Mouse (Mus musculus): Measurements from ENCODE around the gene Olfr1241. TPM values are rescaled to one million over a fixed set of nuclear protein-coding genes. Genes with fewer than 3 reads are reported as not detected.

Olfr1241 gene
- not detected in 2 replicates for polyA plus RNA-seq (2012; rRNA removed)
- not detected in 2 replicates for polyA plus RNA-seq (2014; fragmentation: Nextera tagmentation; extraction: Ambion mirVana)

DNA sequence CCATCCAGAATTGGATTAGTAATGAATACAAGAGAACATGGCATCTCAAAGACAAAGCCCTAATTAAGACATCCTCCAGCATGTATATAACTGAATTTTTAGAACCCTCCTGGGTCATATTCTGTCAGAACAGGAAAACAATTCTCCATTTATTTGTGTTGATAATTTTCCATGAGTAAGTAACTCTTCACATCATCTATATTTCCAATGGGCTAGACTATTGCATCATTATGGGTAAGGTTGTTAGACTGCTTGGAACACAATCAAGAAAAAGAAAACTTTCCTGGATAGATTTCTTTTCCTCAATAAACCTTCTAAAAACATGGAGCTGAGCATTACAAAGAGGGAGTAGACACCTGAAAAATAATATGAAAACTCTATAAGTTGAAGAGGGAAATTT is at the start of gene Olfr1241:
Gene Olfr1241 (minus strand): TSS at position 101 of the 400 bp plus-strand sequence.
- no peaks in the 10 kb centered on the region for H3K4me1 ChIP-seq (ENCODE audit: control insufficient read depth, insufficient read depth, low read length)
- no peaks in the 10 kb centered on the region for H3K9me3 ChIP-seq (ENCODE audit: control insufficient read depth, low read length)
- no peak within 1 kb of the TSS for H3K4me2 ChIP-seq (replicated peaks; ENCODE audit: low read depth, low read length, severe bottlenecking)
- H3K9ac ChIP-seq (ENCODE audit: low read depth, low read length, severe bottlenecking) = no peak within 1 kb of the TSS
- no peaks in the 10 kb centered on the region for H3K36me3 ChIP-seq (ENCODE audit: control insufficient read depth, insufficient read depth, low read length)
- no peak within 1 kb of the TSS for H3K4me3 ChIP-seq (replicated peaks; ENCODE audit: low read length)
- H3K27me3 ChIP-seq (ENCODE audit: control insufficient read depth, insufficient read depth, low read length) = no peaks in the 10 kb centered on the region
- no peak within 1 kb of the TSS for H3K27ac ChIP-seq (replicated peaks; ENCODE audit: low read depth, low read length)
- no peak for TF ChIP-seq POLR2A (IDR thresholded peaks at IDR 0.05; ENCODE audit: borderline replicate concordance, extremely low read depth, insufficient read depth, insufficient read length)
- ATAC-seq (ENCODE audit: low FRiP score, low read depth) (no peak), DNase-seq (ENCODE audit: low spot score) (no peak)

DNA sequence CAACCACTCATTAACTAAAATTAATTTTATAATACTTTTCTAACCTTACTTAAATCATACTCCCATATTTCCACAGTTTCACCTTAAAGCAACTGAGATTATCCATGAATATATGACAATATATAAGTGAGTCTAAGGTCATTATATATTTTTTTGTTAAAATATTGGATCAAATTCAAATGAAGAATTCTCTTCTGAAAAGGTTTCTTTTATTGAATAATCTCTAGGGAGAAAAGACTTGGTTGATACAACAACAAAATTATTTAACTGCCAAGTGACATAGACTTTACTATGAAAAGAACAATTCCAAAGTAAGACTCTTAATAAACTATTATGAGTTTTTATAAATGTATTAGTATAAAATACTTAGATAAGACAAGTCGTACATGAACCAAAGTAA is 44.5 kb upstream of the Olfr1241 start, which contains the start of gene Olfr1243:
Gene Olfr1243 (minus strand): TSS at position 101 of the 400 bp plus-strand sequence.
- no peak for TF ChIP-seq POLR2A (IDR thresholded peaks at IDR 0.05; ENCODE audit: borderline replicate concordance, extremely low read depth, insufficient read depth, insufficient read length)
- Histone ChIP-seq H3K4me3 (replicated peaks; ENCODE audit: low read length) (no peak within 1 kb of the TSS), H3K4me2 (replicated peaks; ENCODE audit: low read depth, low read length, severe bottlenecking) (no peak within 1 kb of the TSS), H3K27ac (replicated peaks; ENCODE audit: low read depth, low read length) (no peak within 1 kb of the TSS), H3K9me3 (ENCODE audit: control insufficient read depth, low read length) (no peaks in the 10 kb centered on the region), H3K4me1 (ENCODE audit: control insufficient read depth, insufficient read depth, low read length) (no peaks in the 10 kb centered on the region), H3K9ac (ENCODE audit: low read depth, low read length, severe bottlenecking) (no peak within 1 kb of the TSS), H3K27me3 (ENCODE audit: control insufficient read depth, insufficient read depth, low read length) (no peaks in the 10 kb centered on the region), H3K36me3 (ENCODE audit: control insufficient read depth, insufficient read depth, low read length) (no peaks in the 10 kb centered on the region)
- ATAC-seq (ENCODE audit: low FRiP score, low read depth) = no peak
- WGBS = 77% methylated on average over 1 of the region's 1 CpGs
- no peak for DNase-seq (ENCODE audit: low spot score)

- no peak for ATAC-seq (ENCODE audit: low FRiP score, low read depth)
- no peak within 1 kb of the TSS for H3K27ac ChIP-seq (replicated peaks; ENCODE audit: low read depth, low read length)
- no peaks in the 10 kb centered on the region for H3K9me3 ChIP-seq (ENCODE audit: control insufficient read depth, low read length)
- no peak for DNase-seq (ENCODE audit: low spot score)
- TF ChIP-seq POLR2A (IDR thresholded peaks at IDR 0.05; ENCODE audit: borderline replicate concordance, extremely low read depth, insufficient read depth, insufficient read length) = no peak
- no peak within 1 kb of the TSS for H3K9ac ChIP-seq (ENCODE audit: low read depth, low read length, severe bottlenecking)
- H3K4me3 ChIP-seq (replicated peaks; ENCODE audit: low read length) = no peak within 1 kb of the TSS
- H3K27me3 ChIP-seq (ENCODE audit: control insufficient read depth, insufficient read depth, low read length) = no peaks in the 10 kb centered on the region
- H3K4me2 ChIP-seq (replicated peaks; ENCODE audit: low read depth, low read length, severe bottlenecking) = no peak within 1 kb of the TSS
- H3K4me1 ChIP-seq (ENCODE audit: control insufficient read depth, insufficient read depth, low read length) = no peaks in the 10 kb centered on the region
- H3K36me3 ChIP-seq (ENCODE audit: control insufficient read depth, insufficient read depth, low read length) = no peaks in the 10 kb centered on the region
- 83% methylated on average over 1 of the region's 1 CpGs for WGBS
Observed at GRCm38 (mm10) chr2:89498235-89498634, 11.3 kb upstream of the Olfr1241 start, which contains the start of gene Olfr1242. TSS of gene Olfr1242 (minus strand) at chr2:89498335.

- no peak for DNase-seq (ENCODE audit: low spot score)
- H3K27me3 ChIP-seq (ENCODE audit: control insufficient read depth, insufficient read depth, low read length) = no peaks in the 10 kb centered on the region
- H3K4me1 ChIP-seq (ENCODE audit: control insufficient read depth, insufficient read depth, low read length) = no peaks in the 10 kb centered on the region
- H3K36me3 ChIP-seq (ENCODE audit: control insufficient read depth, insufficient read depth, low read length) = no peaks in the 10 kb centered on the region
- H3K9me3 ChIP-seq (ENCODE audit: control insufficient read depth, low read length) = no peaks in the 10 kb centered on the region
- no peak within 1 kb of the TSS for H3K9ac ChIP-seq (ENCODE audit: low read depth, low read length, severe bottlenecking)
- H3K27ac ChIP-seq (replicated peaks; ENCODE audit: low read depth, low read length) = no peak within 1 kb of the TSS
- no peak for ATAC-seq (ENCODE audit: low FRiP score, low read depth)
- WGBS = 83% methylated on average over 3 of the region's 3 CpGs
- TF ChIP-seq POLR2A (IDR thresholded peaks at IDR 0.05; ENCODE audit: borderline replicate concordance, extremely low read depth, insufficient read depth, insufficient read length) = no peak
- no peak within 1 kb of the TSS for H3K4me2 ChIP-seq (replicated peaks; ENCODE audit: low read depth, low read length, severe bottlenecking)
- no peak within 1 kb of the TSS for H3K4me3 ChIP-seq (replicated peaks; ENCODE audit: low read length)
Observed at GRCm38 (mm10) chr2:89442900-89443299, 44.0 kb downstream of the Olfr1241 start, which contains the start of gene Olfr1240. TSS of gene Olfr1240 (minus strand) at chr2:89443000.

Other genes starting within 250 kb of the Olfr1241 start
- not detected in 2 replicates for gene Olfr1228, start 233.1 kb downstream of the Olfr1241 start, polyA plus RNA-seq (2012; rRNA removed)
- gene Olfr1228, start 233.1 kb downstream of the Olfr1241 start, polyA plus RNA-seq (2014; fragmentation: Nextera tagmentation; extraction: Ambion mirVana) = not detected in 2 replicates
- gene Olfr1229, start 199.1 kb downstream of the Olfr1241 start, polyA plus RNA-seq (2012; rRNA removed) = not detected in 2 replicates
- not detected in 2 replicates for gene Olfr1229, start 199.1 kb downstream of the Olfr1241 start, polyA plus RNA-seq (2014; fragmentation: Nextera tagmentation; extraction: Ambion mirVana)
- not detected in 2 replicates for gene Olfr1230, start 189.9 kb downstream of the Olfr1241 start, polyA plus RNA-seq (2012; rRNA removed)
- not detected in 2 replicates for gene Olfr1230, start 189.9 kb downstream of the Olfr1241 start, polyA plus RNA-seq (2014; fragmentation: Nextera tagmentation; extraction: Ambion mirVana)
- not detected in 2 replicates for gene Olfr1231, start 180.1 kb downstream of the Olfr1241 start, polyA plus RNA-seq (2012; rRNA removed)
- not detected in 2 replicates for gene Olfr1231, start 180.1 kb downstream of the Olfr1241 start, polyA plus RNA-seq (2014; fragmentation: Nextera tagmentation; extraction: Ambion mirVana)
- gene Olfr1232, start 157.5 kb downstream of the Olfr1241 start, polyA plus RNA-seq (2012; rRNA removed) = not detected in 2 replicates
- not detected in 2 replicates for gene Olfr1232, start 157.5 kb downstream of the Olfr1241 start, polyA plus RNA-seq (2014; fragmentation: Nextera tagmentation; extraction: Ambion mirVana)
- gene Olfr1233, start 144.7 kb downstream of the Olfr1241 start, polyA plus RNA-seq (2012; rRNA removed) = not detected in 2 replicates
- not detected in 2 replicates for gene Olfr1233, start 144.7 kb downstream of the Olfr1241 start, polyA plus RNA-seq (2014; fragmentation: Nextera tagmentation; extraction: Ambion mirVana)
- not detected in 2 replicates for gene Olfr1234, start 122.3 kb downstream of the Olfr1241 start, polyA plus RNA-seq (2012; rRNA removed)
- not detected in 2 replicates for gene Olfr1234, start 122.3 kb downstream of the Olfr1241 start, polyA plus RNA-seq (2014; fragmentation: Nextera tagmentation; extraction: Ambion mirVana)
- not detected in 2 replicates for gene Olfr1238, start 77.5 kb downstream of the Olfr1241 start, polyA plus RNA-seq (2012; rRNA removed)
- not detected in 2 replicates for gene Olfr1238, start 77.5 kb downstream of the Olfr1241 start, polyA plus RNA-seq (2014; fragmentation: Nextera tagmentation; extraction: Ambion mirVana)
- gene Olfr1239, start 66.7 kb downstream of the Olfr1241 start, polyA plus RNA-seq (2012; rRNA removed) = not detected in 2 replicates
- gene Olfr1239, start 66.7 kb downstream of the Olfr1241 start, polyA plus RNA-seq (2014; fragmentation: Nextera tagmentation; extraction: Ambion mirVana) = not detected in 2 replicates
- gene Olfr1240, start 44.1 kb downstream of the Olfr1241 start, polyA plus RNA-seq (2012; rRNA removed) = not detected in 2 replicates
- not detected in 2 replicates for gene Olfr1240, start 44.1 kb downstream of the Olfr1241 start, polyA plus RNA-seq (2014; fragmentation: Nextera tagmentation; extraction: Ambion mirVana)
- gene Olfr1242, start 11.2 kb upstream of the Olfr1241 start, polyA plus RNA-seq (2012; rRNA removed) = not detected in 2 replicates
- gene Olfr1242, start 11.2 kb upstream of the Olfr1241 start, polyA plus RNA-seq (2014; fragmentation: Nextera tagmentation; extraction: Ambion mirVana) = not detected in 2 replicates
- gene Olfr1243, start 44.4 kb upstream of the Olfr1241 start, polyA plus RNA-seq (2012; rRNA removed) = not detected in 2 replicates
- not detected in 2 replicates for gene Olfr1243, start 44.4 kb upstream of the Olfr1241 start, polyA plus RNA-seq (2014; fragmentation: Nextera tagmentation; extraction: Ambion mirVana)
- not detected in 2 replicates for gene Olfr1245, start 91.3 kb upstream of the Olfr1241 start, polyA plus RNA-seq (2012; rRNA removed)
- gene Olfr1245, start 91.3 kb upstream of the Olfr1241 start, polyA plus RNA-seq (2014; fragmentation: Nextera tagmentation; extraction: Ambion mirVana) = not detected in 2 replicates
- not detected in 2 replicates for gene Olfr1246, start 106.0 kb upstream of the Olfr1241 start, polyA plus RNA-seq (2012; rRNA removed)
- not detected in 2 replicates for gene Olfr1246, start 106.0 kb upstream of the Olfr1241 start, polyA plus RNA-seq (2014; fragmentation: Nextera tagmentation; extraction: Ambion mirVana)
- gene Olfr1247, start 127.0 kb upstream of the Olfr1241 start, polyA plus RNA-seq (2012; rRNA removed) = not detected in 2 replicates
- not detected in 2 replicates for gene Olfr1247, start 127.0 kb upstream of the Olfr1241 start, polyA plus RNA-seq (2014; fragmentation: Nextera tagmentation; extraction: Ambion mirVana)
- not detected in 2 replicates for gene Olfr1248, start 131.1 kb upstream of the Olfr1241 start, polyA plus RNA-seq (2012; rRNA removed)
- not detected in 2 replicates for gene Olfr1248, start 131.1 kb upstream of the Olfr1241 start, polyA plus RNA-seq (2014; fragmentation: Nextera tagmentation; extraction: Ambion mirVana)
- gene Olfr1249, start 147.9 kb upstream of the Olfr1241 start, polyA plus RNA-seq (2012; rRNA removed) = not detected in 2 replicates
- not detected in 2 replicates for gene Olfr1249, start 147.9 kb upstream of the Olfr1241 start, polyA plus RNA-seq (2014; fragmentation: Nextera tagmentation; extraction: Ambion mirVana)
- gene Olfr1250, start 174.3 kb upstream of the Olfr1241 start, polyA plus RNA-seq (2012; rRNA removed) = not detected in 2 replicates
- not detected in 2 replicates for gene Olfr1250, start 174.3 kb upstream of the Olfr1241 start, polyA plus RNA-seq (2014; fragmentation: Nextera tagmentation; extraction: Ambion mirVana)
- gene Olfr1251, start 184.8 kb upstream of the Olfr1241 start, polyA plus RNA-seq (2012; rRNA removed) = not detected in 2 replicates
- gene Olfr1251, start 184.8 kb upstream of the Olfr1241 start, polyA plus RNA-seq (2014; fragmentation: Nextera tagmentation; extraction: Ambion mirVana) = not detected in 2 replicates
- not detected in 2 replicates for gene Olfr1252, start 237.9 kb upstream of the Olfr1241 start, polyA plus RNA-seq (2012; rRNA removed)
- gene Olfr1252, start 237.9 kb upstream of the Olfr1241 start, polyA plus RNA-seq (2014; fragmentation: Nextera tagmentation; extraction: Ambion mirVana) = not detected in 2 replicates